Mouse (Mus musculus) kidney, postnatal 25 days (tissue): ENCODE measurements around the gene Sv2c.

Experiments
- DNase-seq, 2 experiments: peaks; one replicate each; pipeline ENCODE4 v3.0.0; 2021; ENCODE audit warnings: mixed read lengths in 2 of 2

Sv2c gene

GRCm38 (mm10) chr13:95965596-95965995 lies 166.8 kb downstream of the Sv2c start:
- DNase-seq, result no peak

- no peak for DNase-seq
Observed at GRCm38 (mm10) chr13:95965162-95965561, 167.2 kb downstream of the Sv2c start.

- no peak for DNase-seq
Observed at GRCm38 (mm10) chr13:95964226-95964625, 168.2 kb downstream of the Sv2c start.

GRCm38 (mm10) chr13:95963671-95964070 lies 168.7 kb downstream of the Sv2c start:
- DNase-seq, result no peak

GRCm38 (mm10) chr13:95961905-95962304 lies 170.5 kb downstream of the Sv2c start:
- DNase-seq, result no peak

GRCm38 (mm10) chr13:95961191-95961791 lies 171.1 kb downstream of the Sv2c start:
- DNase-seq, result peak in 1 of 2 experiments; percentile 8

GRCm38 (mm10) chr13:95960477-95961185 lies 171.7 kb downstream of the Sv2c start:
- no peak for DNase-seq

GRCm38 (mm10) chr13:95959651-95960476 lies 172.5 kb downstream of the Sv2c start:
- no peak for DNase-seq

- DNase-seq, result peak; percentile 45 to 51
Observed at GRCm38 (mm10) chr13:95957134-95957533, 175.2 kb downstream of the Sv2c start.

- DNase-seq, result peak in 1 of 2 experiments; percentile 14
Observed at GRCm38 (mm10) chr13:95956327-95956781, 176.0 kb downstream of the Sv2c start.

- DNase-seq, result peak in 1 of 2 experiments; percentile 4
Observed at GRCm38 (mm10) chr13:95955204-95955603, 177.2 kb downstream of the Sv2c start.

- DNase-seq, result no peak
Observed at GRCm38 (mm10) chr13:95953636-95954035, 178.7 kb downstream of the Sv2c start.

GRCm38 (mm10) chr13:95952263-95952662 lies 180.1 kb downstream of the Sv2c start:
- peak in 1 of 2 experiments; percentile 25 for DNase-seq

GRCm38 (mm10) chr13:95951098-95951894 lies 181.1 kb downstream of the Sv2c start:
- peak; percentile 58 to 61 for DNase-seq

GRCm38 (mm10) chr13:95950434-95951091 lies 181.8 kb downstream of the Sv2c start:
- peak in 1 of 2 experiments; percentile 28 for DNase-seq

GRCm38 (mm10) chr13:95949356-95949755 lies 183.0 kb downstream of the Sv2c start:
- peak in 1 of 2 experiments; percentile 18 for DNase-seq

GRCm38 (mm10) chr13:95948821-95949220 lies 183.6 kb downstream of the Sv2c start:
- DNase-seq, result peak in 1 of 2 experiments; percentile 6

- peak in 1 of 2 experiments; percentile 4 for DNase-seq
Observed at GRCm38 (mm10) chr13:95948394-95948793, 184.0 kb downstream of the Sv2c start.

GRCm38 (mm10) chr13:95945937-95946507 lies 186.4 kb downstream of the Sv2c start:
- DNase-seq, result no peak

- peak in 1 of 2 experiments; percentile 3 for DNase-seq
Observed at GRCm38 (mm10) chr13:95944621-95945020, 187.8 kb downstream of the Sv2c start.

GRCm38 (mm10) chr13:95943919-95944318 lies 188.5 kb downstream of the Sv2c start:
- peak in 1 of 2 experiments; percentile 5 for DNase-seq
